Mouse (Mus musculus): ENCODE data around the gene Ndufaf3.
A peak's percentile ranks its signal among the peaks of the same experiment; 100 is the strongest.

GRCm38 (mm10) chr9:108560227-108560841, 6.9 kb downstream of the Ndufaf3 start, which contains the start of gene Impdh2:
- TF ChIP-seq CTCF (IDR thresholded peaks at IDR 0.05) (peak; percentile 29; the same call in 1 of the 2 replicates), EP300 (IDR thresholded peaks at IDR 0.05) (no peak)

Measured in lung, postnatal 0 days (tissue).